Mouse (Mus musculus): ENCODE results near the gene Rasgef1a.

GRCm38 (mm10) chr6:118076256-118076655 lies 65.0 kb downstream of the Rasgef1a start:
- TF ChIP-seq POLR2A (IDR thresholded peaks at IDR 0.05; ENCODE audit: low read depth, low read length) (no peak), CTCF (IDR thresholded peaks at IDR 0.05; ENCODE audit: extremely low read depth, insufficient read depth, insufficient read length, insufficient replicate concordance) (no peak)

All from spleen, adult 2 months (tissue).